Mouse (Mus musculus) CD4-positive, CD25-positive, alpha-beta regulatory T cell, adult 4 months (primary cell): Measurements from ENCODE around the gene Rmnd5b. TPM values are rescaled to one million over a fixed set of nuclear protein-coding genes. Genes with fewer than 3 reads are reported as not detected.

ENCODE experiments used
- ATAC-seq: one replicate; pipeline ENCODE4 v1.8.0; 2017
- polyA plus RNA-seq, 2 experiments: library from polyadenylated mRNA; unstranded; fragments of 100-300 nt; shearing (Covaris generic); gene quantifications; one replicate each; pipeline ENCODE4 v1.2.1; 2017

The Rmnd5b gene
- polyA plus RNA-seq, 2 experiments from 2014 or later: 46.6 to 54.0 TPM

DNA sequence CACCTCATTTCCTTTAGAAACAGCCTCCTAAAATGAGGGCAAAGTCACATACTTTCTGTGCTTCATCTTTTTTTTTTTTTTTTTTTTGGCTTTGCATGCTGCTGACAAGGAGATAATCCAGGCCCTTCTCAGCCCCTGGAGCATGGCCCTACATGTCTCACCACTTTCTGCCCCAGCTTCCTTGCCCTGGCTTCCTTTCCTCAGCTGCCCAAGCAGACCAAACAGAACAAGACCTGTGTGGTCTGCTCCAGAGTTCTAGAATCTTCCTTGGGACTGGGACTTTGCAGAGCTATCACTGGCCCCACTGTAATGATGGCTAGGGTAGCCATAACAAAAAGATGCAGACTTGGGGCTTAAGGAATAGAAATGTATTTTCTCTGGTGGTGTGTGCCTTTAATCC, 45.7 kb downstream of the Rmnd5b start:
- ATAC-seq: no peak

DNA sequence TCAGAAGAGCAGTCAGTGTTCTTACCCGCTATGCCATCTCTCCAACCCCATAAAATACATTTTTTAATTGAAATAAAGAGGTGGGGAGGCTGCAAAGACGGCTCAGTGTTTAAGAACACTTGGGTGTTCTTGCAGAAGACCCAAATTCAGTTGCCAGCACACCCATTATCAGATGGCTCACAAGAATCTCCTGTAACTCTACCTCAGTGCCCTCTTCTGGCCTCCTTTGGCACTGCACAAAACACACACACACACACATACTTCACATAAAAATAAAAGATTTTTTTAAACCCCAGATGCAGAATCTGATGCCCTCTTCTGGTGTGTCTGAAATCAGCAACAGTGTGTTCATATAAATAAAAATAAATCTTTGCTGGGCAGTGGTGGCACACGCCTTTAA, 46.9 kb downstream of the Rmnd5b start:
- no peak for ATAC-seq

DNA sequence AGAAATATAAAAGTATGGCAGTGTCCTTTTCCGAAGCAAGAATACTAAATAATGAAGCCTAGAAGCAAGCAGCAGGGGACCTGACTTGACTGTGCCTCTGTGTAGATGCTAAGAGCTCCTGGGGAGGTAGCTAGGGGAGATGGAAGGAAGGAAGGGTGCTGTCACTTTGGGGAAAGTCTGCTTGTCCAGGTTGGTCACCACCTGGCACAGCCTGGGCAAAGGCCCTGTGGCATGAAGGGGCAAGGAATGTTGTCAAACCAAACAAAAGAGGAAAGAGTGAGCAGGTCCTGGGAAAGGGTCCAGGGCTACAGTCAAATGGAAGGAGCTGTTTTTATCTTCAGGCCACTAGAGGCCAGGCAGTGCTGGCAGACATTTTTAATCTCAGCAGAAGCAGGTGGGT, 48.6 kb downstream of the Rmnd5b start:
- no peak for ATAC-seq

DNA sequence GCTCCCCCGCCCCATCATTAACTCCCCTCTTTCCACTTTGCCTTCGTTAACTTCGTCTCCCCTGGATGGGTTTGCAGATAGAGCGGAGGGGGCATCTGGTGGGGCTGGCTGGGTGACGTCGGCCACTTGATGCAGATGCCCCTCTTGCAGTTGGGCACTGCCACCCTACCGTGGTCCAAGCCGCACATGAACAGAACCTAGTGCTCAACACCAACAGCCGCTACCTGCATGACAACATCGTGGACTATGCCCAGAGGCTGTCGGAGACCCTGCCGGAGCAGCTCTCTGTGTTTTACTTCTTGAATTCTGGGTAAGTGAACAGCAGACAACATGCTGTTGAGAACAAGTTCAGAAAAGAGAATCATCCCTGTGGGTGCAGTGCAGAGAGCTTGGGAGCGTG, 49.3 kb downstream of the Rmnd5b start:
- no peak for ATAC-seq

DNA sequence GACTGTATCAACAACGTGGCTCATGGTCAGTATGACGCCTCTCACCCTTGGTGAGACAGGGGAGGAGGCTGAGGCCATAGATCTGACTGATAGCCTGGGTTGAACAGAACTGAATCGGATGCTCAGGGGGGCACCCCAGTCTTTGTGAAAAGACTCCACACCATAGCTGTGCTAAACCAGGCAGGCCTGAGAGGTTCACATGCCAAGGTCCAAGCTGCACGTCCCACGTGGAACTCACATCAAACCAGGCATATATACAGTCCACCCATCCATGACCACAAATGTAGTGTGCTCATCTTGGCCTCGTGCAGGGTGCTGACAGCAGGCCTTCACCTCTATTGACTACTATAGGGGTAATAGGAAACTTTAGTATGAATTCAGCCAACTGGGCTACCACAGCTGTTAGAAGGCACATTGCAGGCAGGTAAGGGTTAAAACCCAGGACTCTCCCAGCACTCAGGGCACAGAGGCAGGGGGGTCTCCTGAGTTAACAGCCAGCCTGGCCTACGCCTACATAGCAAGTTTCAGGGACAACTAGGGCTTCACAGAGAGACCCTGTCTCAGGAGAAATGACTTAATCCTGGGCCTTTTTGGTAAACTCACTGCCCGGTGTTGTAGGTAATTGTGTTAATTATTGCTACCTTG, 50.0 kb downstream of the Rmnd5b start:
- no peak for ATAC-seq

DNA sequence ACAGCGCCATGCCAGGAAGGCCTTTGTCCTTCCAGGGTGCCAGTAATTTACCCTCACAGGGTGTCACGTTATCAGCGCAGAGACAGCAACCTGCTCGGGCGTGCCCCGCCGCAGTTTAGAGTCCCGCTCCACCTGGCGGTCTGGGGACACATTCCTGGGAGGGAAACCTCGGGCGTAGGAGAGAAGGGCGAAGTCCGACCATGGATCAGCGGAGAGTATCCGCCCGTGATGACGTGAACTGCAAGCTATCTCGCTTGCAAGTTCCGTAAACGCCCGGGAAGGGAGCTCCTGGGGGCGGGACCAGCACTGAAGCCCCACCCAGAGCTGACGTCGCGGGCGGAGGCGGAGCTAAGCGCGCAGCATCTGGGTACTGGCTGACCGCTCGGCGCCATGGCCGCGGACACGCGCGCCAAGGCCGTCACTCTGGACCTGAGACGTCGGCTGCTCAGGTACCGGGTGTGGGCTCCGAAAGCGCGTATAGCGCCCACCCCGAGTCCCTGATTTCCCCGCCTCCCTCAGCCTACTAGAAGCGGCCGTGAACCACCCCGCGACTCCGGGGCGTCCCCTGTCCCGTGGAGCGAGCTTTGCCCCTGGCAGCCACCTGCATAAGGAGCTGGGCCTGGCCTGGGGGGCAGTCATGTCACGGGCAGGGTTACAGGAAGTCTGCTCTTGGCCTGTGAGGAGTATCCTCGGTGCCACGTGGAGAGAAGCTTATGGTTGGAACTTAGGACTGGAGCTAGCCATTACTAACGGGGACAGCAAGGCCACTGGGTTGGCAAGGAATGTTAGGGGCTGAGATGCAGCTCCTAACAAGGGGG, 51.1 kb downstream of the Rmnd5b start, which contains the start of gene Phykpl:
Gene Phykpl, plus strand, starts transcription at position 327 of the 818 bp plus-strand sequence.
- peak; percentile 91 for ATAC-seq

DNA sequence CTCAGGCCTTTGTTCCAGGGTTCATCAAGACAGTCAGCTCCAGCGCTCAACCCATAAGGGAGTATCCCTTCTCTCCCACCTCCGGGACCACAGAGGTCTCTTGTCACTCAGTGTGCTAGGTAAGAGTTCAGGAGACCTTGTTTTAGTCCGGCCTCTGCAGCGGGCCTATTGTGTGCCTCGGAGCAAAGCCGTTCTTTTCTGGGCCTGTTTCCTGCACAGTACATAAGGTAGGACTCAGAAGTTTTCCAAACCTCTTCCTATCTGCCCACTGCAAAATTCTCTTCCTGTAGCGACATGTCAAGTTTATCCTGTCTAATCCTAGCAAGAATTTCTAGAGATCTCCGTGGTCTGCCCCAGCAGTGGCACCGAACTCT, 51.7 kb downstream of the Rmnd5b start:
- peak; percentile 35 for ATAC-seq

DNA sequence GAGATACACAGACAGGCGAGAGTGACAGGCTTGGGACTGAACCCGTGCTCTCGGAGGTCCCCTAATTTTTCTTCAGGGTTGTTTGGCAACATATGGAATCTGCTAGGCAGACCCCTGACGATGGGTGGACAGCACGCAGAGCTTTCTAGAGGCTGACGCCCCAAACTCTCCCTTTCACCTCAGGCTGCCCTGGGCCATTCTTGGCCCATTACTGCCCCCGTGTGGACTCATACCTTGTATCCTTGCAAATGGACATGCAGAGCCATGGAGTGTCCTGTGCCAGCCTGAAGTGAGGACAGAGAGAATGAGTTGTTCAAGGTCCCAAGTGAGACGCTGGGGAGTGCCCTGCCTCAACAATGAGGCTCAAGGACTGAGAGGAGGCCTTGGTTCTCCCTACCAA, 53.0 kb downstream of the Rmnd5b start:
- no peak for ATAC-seq

DNA sequence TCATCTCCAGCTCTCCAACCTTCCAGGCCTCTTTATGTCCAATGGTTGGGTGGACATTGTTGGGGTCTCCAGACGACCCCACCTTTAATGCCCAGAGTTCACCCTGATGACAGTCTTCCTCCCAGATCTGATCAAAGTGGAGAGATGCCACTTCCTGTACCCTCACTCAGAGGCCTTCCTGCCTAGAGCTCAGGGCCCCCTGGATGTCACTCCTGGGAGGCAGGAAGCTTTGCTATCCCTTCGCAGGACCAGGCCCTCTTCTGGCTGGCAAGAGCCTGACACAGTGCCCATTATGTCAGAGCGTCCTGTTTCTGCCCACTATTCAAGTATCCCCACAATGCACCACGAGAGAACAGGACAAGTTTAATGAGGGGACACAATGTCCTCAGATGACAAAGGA, 56.7 kb downstream of the Rmnd5b start:
- peak; percentile 35 for ATAC-seq

DNA sequence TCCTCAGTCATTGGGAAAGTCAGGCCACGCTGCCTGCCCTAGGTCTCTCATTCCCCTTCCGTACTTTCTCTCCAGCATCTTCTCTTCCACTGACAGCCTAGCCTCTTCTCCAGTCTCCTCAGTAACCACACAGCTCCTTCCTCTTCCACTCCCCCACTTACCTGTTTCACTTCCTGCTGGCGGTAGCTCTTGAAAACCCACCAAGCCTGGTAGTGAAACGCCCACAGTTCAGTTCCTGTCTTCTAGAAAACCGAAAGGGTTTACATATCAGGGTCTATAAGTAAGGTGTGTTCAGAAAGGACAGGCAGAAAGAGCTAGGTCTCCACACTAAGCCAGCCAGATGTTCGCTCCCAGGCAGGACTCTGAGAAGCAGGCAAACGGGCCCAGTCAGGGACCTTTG, 58.1 kb downstream of the Rmnd5b start:
- peak; percentile 92 for ATAC-seq

DNA sequence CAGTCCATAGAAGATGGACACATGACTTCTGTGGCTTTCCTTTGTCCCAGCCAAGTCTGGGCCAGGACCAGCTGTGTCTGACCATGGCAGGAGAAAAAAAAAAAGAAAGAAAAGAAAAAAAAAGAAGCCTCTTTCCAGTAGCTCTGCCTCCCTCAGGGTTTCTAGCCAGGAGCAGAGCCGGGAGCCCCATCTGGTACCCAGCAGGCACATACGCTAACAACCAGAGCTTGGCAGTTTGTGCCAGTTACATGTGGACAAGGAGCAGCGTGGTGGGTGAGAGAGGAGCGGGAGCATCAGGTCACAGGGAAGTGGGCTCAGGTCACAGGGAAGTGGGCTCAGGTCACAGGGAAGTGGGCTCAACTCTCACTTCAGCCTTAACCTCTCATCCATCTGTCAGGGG, 59.2 kb downstream of the Rmnd5b start:
- no peak for ATAC-seq

Other genes with a start within 250 kb of the Rmnd5b start
- 10 to 100 TPM; 27.4 to 30.3 TPM for gene Phykpl, start 51.1 kb downstream of the Rmnd5b start, polyA plus RNA-seq
- 10 to 100 TPM; 21.2 to 36.2 TPM for gene Hnrnpab, start 29.0 kb downstream of the Rmnd5b start, polyA plus RNA-seq
- gene Nhp2, start 16.2 kb downstream of the Rmnd5b start, polyA plus RNA-seq: 100 to 1,000 TPM in 1 of 2 experiments, 10 to 100 TPM in 1; 87.8 to 116 TPM
- 1 to 10 TPM; 1.2 to 2.5 TPM for gene N4bp3, start 14.9 kb upstream of the Rmnd5b start, polyA plus RNA-seq
- under 1 TPM in 1 of 2 experiments, not detected in 1; 0.62 TPM for gene D930048N14Rik, start 15.1 kb upstream of the Rmnd5b start, polyA plus RNA-seq
- gene 0610009B22Rik, start 53.0 kb upstream of the Rmnd5b start, polyA plus RNA-seq: 10 to 100 TPM; 19.9 to 20.3 TPM
- 10 to 100 TPM; 18.2 to 27.0 TPM for gene Sec24a, start 127.7 kb upstream of the Rmnd5b start, polyA plus RNA-seq
- gene Sar1b, start 127.8 kb upstream of the Rmnd5b start, polyA plus RNA-seq: 100 to 1,000 TPM; 128 to 129 TPM
- gene Jade2, start 221.8 kb upstream of the Rmnd5b start, polyA plus RNA-seq: 10 to 100 TPM; 19.9 to 27.8 TPM